Mouse (Mus musculus) kidney, postnatal 14 days (tissue): ENCODE measurements around the gene Serhl.

Experiments
- DNase-seq: peaks from one replicate; pipeline ENCODE4 v3.0.0; 2022; ENCODE audit warnings: mixed read lengths

Gene Serhl

DNA sequence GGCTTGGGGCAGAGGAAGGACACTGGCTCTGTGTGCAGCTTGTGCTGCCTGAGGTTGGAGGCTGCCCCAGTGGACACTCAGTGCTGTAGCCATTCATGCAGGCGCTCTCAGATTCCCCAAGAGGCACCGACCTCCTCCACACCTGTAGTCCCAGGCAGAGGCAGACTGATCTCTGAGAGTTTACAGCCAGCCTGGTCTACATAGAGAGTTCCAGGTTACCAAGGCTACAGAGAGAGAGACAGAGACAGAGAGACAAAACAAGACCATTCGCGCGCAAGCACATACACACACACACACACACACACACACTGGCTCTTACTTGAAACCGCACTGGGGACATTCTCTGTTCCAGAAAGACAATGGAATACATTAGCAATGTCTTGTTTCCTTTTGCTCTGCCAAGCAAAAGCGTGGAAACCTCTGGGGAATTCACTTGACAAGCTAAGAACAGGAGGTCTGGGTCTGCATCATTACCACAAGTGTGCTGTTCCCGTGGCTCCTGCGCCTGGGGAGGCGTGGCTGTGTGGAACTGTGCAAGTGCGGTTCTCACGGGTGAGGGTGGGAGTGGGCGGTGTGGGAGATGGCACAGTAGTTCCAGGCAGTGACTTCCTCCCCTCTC lies 5.2 kb upstream of the Serhl start:
- DNase-seq: peak; percentile 73

- peak; percentile 54 for DNase-seq
Measured at GRCm38 (mm10) chr15:83085901-83086300, 3.4 kb upstream of the Serhl start.

DNA sequence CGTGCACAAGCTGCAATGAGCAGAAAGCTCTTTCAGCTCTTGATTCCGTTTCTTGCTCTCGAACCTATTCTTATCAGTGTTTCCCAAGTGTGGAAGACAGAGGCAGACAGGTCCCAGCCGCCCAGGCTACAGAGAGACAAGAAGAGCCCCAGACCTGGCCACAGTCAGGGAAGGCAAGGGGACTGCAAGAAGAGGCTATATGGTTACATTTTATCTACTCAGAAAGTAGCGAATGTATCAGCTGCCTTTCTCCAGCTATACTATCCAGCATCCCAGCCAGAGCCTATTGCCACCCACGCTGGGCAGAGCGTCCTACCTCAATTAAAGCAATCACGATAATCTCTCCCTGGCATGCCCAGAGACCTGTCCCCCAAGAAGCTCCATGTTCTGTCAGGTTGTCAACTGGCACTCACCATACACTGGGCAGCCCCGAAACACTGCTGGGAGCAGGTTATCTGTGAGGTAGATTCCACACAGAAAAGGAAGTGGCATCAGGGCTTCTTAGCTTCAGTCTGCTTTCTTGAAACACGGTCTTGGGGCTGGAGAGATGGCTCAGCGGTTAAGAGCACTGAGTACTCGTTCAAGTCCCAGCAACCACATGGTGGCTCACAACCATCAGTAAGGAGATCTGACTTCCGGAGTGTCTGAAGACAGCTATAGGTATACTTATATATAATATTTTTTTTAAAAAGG lies 2.5 kb upstream of the Serhl start:
- DNase-seq: no peak

GRCm38 (mm10) chr15:83088495-83089428 lies 544 bp upstream of the Serhl start:
- DNase-seq: no peak

- no peak for DNase-seq
Measured at GRCm38 (mm10) chr15:83090874-83091273, 1.6 kb downstream of the Serhl start.

GRCm38 (mm10) chr15:83093687-83094086 lies 4.4 kb downstream of the Serhl start:
- no peak for DNase-seq

- no peak for DNase-seq
Measured at GRCm38 (mm10) chr15:83095950-83096349, 6.6 kb downstream of the Serhl start.

DNA sequence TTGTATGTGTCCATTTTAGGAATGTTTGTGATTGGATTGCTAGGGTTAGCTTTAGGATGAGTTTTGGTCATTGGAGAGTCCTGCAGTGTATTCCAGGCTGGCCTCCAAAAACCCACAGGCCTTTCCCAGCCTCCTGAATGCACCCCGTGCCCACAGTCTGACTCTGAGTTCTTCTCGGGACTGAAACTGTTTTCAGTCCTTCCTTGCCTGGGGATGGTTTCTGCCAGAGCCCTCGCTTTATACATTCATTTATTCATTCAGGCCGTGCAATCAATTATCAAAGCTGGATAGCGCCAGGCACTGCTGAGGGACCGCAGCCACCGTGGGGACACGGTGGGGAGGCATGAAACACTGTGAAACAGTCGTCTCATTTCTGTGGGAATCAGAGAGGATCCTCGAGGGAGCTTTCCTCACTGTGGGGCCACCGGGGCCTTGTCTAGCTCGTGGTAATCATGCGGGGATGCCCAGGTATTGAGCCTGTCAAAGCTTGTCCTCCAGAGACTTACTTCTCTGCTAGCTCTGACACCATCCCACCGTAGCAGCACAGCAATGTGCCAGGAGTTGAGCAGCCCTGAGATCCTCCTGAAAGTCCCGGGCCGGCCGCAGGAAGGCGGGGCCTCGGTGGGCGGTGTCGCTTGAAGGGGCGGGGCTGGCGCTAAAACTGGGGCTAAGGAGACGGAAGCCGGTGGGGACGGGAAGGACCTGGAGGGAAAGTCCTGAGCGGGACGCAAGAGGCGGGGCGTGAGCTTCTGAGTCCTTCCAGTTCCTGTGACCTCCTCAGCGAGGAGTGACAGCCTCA lies 10.4 kb downstream of the Serhl start:
- peak; percentile 96 for DNase-seq

DNA sequence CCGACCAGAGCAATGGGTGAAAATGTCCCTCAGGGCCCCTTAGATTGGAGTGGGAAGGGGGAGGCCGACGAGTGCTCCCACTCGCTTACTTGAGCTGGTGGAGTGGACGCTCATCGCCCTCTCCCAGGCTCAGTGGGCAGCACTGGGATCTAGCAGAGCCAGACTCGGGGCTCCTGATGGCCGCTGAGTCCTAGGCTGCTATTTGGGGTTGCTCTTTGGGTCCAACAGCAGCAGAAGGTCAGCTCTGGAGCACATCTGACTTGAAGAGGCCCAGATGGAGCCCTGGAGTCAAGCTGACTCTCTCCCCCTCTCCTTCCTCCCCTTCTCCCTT lies 11.0 kb downstream of the Serhl start:
- DNase-seq: no peak

DNA sequence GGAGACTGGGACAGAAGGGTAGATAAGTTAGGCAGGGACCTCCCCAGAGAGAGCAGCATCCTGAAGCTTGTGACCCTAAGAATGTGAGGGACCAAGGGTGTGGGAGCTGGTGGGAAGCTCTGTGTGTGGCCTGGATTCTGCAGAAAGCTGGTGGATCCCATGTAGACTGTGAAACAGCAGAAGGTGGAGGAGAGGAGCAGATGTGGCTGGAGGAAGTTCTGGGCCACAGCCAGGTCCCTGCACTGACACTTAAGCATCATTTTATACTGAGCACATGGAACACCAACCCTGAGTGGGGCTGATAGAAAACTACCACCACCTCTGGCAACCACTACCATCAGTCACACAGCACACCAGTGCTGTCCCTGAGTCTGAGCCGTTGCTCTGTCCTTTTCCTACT lies 13.8 kb downstream of the Serhl start:
- no peak for DNase-seq

- no peak for DNase-seq
Measured at GRCm38 (mm10) chr15:83106426-83106825, 17.1 kb downstream of the Serhl start.

DNA sequence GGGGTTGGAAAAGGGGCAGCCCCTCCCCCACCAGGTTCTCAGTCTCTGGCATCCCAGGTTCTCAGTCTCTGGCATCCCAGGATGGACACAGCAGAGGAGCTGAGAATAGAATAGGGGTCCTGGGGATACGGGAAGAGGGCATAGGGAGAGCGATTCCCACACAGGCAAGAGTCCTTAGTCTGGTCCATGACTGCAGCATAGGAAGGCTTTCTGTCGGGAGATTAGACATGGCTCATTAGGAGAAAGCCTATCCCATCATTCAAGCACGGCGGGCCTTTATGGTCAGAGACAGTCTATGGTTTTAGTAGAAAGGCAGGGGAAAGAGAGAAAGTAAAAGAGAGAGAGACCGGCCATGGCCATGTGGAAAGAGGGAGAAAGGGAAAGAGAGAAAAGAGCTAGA lies 18.5 kb downstream of the Serhl start:
- DNase-seq: no peak

DNA sequence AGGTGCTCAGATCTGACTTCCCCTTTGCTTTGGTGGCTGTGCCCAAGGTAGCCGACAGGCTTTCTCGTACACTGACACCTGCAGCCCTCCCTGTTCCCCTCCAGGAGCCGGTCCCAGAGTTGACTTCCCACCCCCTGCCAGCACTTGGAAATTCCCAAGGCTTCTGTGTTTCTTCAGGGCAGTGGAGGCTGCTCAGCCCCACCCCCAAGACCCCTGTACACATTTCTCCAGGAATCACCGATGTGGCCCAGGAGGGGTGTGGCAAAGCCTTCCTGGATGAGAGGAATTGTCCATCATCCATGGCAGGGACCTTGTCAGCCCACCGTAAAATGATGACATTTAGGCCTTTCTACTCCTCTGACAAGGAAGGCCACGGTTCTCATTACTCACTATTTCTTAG lies 22.0 kb downstream of the Serhl start:
- no peak for DNase-seq

DNA sequence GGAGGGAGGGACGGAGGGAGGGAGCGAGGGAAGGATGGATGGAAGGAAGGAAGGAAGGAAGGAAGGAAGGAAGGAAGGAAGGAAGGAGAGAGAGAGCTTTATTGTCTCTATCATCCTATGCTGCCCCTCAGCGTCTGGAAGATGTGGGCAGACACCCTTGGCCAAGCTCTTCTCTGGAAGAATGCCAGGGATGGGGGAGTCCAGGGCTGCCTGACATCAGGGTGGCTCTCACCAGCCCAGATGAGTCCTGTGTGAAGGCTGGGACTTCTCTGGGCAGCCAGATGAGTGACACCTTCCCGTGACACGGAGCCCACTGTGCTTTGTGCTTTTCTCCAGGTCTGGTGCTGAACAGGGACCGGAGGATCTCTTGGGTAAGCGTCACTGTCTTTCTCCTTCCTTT lies 22.6 kb downstream of the Serhl start:
- DNase-seq: no peak

- peak; percentile 82 for DNase-seq
Measured at GRCm38 (mm10) chr15:83112898-83113297, 23.6 kb downstream of the Serhl start.

DNA sequence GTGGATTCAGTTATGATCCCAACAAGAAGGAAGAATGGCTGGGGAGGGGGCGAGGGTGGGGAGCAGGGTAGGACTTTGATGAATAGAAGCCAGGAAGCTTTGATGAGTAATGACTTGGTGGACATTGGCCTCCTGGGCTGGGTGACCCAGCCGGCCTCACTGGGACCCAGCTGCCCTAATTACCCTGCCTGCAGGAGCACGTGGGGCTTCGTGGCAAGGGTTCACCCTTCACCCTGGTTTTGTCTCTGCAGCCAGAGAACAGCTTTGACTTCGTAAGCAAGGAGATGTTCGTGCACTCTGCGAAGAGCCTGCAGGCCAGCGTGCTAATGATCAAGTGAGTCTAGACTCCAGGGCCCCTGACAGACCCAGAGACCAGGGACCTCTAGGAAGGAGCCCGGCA lies 24.8 kb downstream of the Serhl start:
- no peak for DNase-seq

GRCm38 (mm10) chr15:83115071-83115470 lies 25.8 kb downstream of the Serhl start:
- no peak for DNase-seq

DNA sequence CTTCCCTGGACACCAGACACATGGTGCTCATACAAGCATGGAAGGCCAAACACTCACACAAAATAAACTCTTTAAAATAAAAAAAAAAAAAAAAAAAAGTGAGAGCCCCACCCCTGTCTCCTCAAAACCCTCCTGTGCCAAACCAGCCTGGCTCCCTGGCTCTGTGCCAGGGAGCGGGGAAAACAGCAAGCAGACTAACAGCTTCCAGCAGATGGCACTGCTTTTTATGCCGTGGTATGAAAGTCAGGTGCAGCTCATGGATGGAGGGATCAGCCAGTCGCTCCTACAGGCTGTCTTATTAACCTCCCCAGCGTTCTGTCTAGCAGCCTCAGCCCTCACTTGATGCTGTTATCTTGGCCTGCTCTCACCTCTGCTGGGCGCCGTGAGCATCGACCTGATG lies 29.1 kb downstream of the Serhl start:
- peak; percentile 73 for DNase-seq

DNA sequence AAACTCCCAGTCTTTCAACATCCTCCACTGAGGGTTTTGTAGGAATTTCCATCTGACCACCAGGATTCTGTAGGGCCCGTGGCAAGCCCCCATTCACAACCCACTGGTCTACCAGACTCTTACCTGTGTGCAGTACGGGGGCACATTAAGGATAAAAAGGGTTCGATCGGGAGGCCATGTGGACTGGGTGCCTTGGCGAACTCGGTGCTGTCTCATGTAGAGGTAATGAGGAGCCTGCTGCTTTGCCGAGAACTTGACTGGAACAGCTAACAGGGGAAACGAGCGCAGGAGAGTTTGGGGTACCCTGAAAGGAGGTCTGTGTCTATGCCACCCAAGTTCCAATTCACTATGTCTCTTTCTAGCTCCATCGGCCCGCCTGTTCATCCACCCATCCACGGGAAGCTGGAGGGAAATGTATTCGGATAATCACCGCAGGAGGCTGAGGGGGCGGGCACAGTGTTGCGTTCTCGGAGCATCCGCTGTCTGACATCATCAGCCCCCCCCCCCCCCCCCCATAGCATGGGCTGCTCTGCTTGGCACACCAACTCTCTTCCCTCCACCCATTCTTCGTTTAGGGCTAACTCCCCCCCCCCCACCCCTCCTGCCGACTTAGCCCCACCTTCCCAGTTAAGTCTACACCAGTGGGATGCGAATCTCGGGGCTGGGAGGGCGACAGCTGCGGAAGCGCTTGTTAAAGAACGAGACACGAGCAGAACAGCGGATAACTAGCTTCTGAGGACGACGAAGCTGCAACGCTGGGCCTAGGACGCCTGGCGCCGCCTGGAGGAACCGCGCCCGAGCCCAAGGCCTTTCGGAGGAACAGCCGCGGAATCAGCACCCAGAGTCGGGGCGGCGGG lies 32.6 kb downstream of the Serhl start:
- DNase-seq: peak; percentile 60

GRCm38 (mm10) chr15:83122566-83123145 lies 33.4 kb downstream of the Serhl start, which contains the start of gene Rrp7a:
Gene Rrp7a (minus strand): TSS chr15:83122801.
- DNase-seq: peak; percentile 96

- no peak for DNase-seq
Measured at GRCm38 (mm10) chr15:83124625-83125024, 35.3 kb downstream of the Serhl start.

- no peak for DNase-seq
Measured at GRCm38 (mm10) chr15:83126582-83126981, 37.3 kb downstream of the Serhl start.
